Mouse (Mus musculus) right cerebral cortex, adult 18-20 months (tissue): ENCODE measurements around the gene B3gat3.
"Not testable (repeated sequence)": the region's sequence is repeated elsewhere in the genome, so short reads cannot be mapped to it uniquely, and the experiment has no call there.

Experiments
- DNase-seq: peaks from one replicate; pipeline ENCODE4 v3.0.0; 2022; ENCODE audit warnings: mixed read lengths

B3gat3 gene

GRCm38 (mm10) chr19:8920073-8920736, at the start of gene B3gat3:
B3gat3 (plus strand) TSS chr19:8920374.
- DNase-seq, result peak; percentile 96

GRCm38 (mm10) chr19:8870381-8870780, 49.8 kb upstream of the B3gat3 start:
- not testable (repeated sequence) for DNase-seq

GRCm38 (mm10) chr19:8870838-8871237, 49.3 kb upstream of the B3gat3 start:
- no peak for DNase-seq

DNA sequence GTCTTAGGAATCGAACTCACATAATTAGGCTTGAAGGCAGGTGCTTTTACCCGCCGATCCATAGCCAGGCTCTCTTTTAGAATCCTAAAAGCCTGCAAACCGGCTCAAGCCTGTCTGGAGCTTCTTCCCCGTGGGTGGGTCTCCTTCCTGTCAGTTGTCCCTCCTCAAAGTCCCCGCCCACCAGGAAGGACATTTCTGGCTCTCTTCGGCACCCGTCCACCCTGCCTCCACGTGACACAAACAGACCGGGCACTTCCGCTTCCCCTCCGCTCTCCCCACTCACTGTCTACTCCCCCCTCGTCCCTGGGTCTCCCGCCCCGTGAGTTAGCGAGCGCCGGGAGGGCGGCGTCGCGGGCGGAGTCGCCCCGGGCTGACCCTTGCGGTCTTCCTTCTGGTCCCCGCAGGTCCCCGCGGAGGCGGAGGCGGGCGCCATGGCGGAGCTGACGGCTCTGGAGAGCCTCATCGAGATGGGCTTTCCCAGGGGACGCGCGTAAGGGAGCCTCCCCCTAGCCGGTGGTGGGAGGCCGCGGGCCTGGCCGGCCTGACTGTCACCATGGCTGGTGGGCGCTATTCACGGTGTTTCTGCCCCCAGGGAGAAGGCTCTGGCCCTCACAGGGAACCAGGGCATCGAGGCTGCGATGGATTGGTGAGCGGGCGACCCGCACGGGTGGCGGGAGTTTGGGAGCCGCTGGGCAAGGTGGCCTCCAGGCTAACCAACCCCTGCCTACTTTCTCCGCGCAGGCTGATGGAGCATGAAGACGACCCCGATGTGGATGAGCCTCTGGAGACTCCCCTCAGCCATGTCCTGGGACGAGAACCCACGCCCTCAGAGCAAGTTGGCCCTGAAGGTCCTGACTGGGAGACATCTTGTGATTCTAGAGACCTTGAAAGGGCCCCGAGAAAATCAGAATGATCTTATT, 48.6 kb upstream of the B3gat3 start, which contains the start of gene Ubxn1:
Gene Ubxn1 (plus strand): TSS at position 230 of the 920 bp plus-strand sequence.
- peak; percentile 98 for DNase-seq

- DNase-seq, result no peak
Observed at GRCm38 (mm10) chr19:8872266-8872840, 47.8 kb upstream of the B3gat3 start.

- DNase-seq, result no peak
Observed at GRCm38 (mm10) chr19:8875031-8875430, 45.1 kb upstream of the B3gat3 start.

DNA sequence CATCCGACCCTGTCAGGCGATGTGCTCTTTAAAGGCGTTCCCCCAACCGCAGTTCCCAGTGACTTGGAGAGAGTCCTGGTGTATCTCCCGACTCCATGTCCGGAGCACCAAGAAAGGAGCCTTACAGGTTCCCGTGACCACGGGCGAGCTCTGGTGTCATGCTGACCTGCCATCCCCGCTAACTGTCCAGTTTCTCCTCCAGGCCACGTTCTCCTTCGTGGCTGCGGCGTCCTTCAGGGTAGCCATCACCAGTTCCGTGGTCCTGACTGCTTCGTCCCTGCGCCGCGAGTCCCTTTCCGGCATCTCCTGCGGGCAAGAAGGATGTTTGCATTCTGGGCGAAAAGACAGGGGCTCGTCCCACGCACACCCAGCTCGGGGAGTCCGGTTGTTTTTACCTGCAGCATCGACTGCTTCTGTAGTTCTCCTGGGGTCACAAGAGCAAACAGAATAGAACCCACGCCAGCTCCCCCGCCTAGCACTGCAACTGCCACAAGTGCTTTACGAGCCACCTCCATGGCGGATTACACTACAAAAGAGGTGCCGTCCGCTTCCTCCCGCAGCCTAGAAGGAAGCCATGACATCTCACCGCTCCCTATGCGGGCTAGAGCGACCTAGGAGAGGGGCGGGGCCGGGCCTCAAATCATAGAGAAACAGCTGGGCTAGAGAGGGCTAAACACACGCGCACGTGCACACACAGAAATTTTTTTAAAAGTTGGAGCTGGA, 39.7 kb upstream of the B3gat3 start, which contains the start of gene Uqcc3:
Gene Uqcc3 (minus strand): TSS at position 613 of the 723 bp plus-strand sequence.
- peak; percentile 92 for DNase-seq

- DNase-seq, result no peak
Observed at GRCm38 (mm10) chr19:8881034-8881392, 39.2 kb upstream of the B3gat3 start.

DNA sequence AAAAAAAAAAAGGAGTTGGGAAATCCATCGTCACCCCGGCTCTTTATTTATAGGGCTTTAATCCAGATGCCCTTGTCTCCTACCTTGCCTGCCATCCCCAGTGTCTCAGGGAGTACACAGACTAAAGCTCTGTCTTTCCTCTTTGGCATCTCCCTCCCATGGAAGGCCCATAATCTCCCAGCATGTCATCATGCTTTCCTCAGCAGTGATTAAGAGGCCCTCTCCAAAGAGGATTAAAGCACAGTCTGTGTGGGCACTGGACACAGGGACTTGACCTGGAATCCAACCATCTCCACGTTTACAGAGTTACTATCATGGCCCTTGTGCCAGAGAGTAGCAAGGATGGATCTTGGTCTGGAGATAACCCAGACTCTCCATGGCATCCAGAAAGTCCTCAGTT, 36.6 kb upstream of the B3gat3 start, which contains the start of the genes Lbhd1 and Gm49403:
Gene Lbhd1 (plus strand): TSS at position 117 of the 400 bp plus-strand sequence.
Gene Gm49403 (plus strand): TSS at position 315 of the 400 bp plus-strand sequence.
- no peak for DNase-seq

GRCm38 (mm10) chr19:8886916-8887584, 33.1 kb upstream of the B3gat3 start:
- no peak for DNase-seq

DNA sequence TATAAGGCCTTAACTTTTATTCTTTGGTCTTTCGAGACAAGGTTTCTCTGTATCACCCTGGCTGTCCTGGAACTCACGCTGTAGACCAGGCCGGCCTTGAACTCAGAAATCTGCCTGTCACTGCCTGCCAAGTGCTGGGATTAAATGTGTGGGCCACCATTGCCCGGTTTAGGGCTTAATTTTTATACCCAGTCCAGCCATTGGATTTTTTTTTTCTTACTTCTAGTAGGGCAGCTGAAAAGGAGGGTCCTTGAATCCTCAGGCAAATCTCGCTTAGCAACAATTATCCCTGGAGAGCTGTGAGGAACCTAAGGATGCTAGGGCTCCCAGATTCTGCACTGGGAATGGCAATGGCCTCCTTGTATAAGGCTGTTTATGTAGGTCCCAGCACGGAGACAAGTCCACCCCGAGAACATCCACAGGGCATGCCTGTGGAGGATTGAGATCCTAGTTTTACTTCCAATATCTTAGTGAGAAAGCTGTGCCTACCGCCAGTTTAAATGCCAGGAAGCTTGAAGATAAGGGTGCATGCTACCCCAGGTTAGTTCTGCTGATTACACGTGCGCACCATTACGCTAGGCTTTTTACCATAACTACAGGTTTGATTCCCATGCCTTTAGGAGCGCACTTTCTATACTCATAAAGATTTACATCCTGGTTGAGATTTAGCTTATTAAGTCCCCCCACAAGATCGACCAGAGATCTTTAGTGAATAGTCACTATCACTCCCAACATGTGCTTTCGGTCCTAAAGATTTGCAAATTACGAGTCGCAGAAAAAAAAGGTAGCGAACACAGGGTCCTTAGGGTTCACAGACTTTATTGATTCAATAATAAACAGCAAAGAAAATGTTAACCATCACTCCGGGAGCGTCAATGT, 32.4 kb upstream of the B3gat3 start:
- DNase-seq, result no peak

- DNase-seq, result peak; percentile 96
Observed at GRCm38 (mm10) chr19:8888511-8889385, 31.4 kb upstream of the B3gat3 start, which contains the start of the genes 1810009A15Rik and Gm49416. 1810009A15Rik (plus strand) TSS chr19:8888853. Gm49416 (plus strand) TSS chr19:8888926.

DNA sequence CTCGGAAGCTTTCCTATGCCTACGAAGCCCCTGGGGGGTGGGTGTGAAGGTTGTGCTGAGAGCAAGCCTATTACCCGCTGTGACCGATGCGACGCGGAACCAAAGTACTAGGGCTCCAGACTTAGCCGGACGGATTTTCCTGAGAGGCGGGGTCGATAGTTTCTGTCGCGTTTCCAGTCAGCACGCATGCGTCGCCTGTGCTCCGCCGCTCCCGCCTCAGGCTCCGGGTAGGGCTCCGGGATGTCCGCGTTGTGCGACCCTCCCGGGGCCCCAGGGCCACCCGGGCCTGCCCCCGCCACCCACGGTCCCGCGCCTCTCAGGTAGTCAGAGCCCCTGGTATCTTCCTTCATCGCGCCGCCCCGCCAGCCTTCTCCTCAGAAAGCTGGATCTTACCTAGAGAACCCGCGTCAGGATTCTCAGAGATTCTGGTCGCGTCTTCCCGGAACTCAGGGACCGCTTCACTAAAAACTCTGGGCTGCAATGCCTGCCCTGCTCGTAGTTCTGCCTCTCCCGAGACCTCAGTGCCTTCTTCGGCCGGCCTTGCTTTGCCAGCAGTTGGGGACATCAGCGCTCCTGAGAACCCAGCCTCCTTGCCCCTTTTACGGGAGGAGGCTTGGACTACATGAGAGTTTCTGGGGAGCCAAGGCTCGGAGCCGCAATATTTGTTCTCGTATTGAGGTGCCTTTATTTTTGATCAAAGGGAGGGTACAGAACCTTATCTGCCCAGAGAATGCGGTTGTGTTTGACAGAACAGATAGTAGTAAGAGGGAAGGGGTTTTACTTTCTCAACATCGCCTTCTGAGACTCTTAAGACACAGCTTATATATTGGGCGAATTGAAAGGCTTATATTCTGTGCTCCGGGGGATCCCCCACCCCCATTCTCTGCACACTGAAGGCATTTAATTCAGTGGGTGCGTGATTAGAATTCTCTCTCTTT, 27.1 kb upstream of the B3gat3 start, which contains the start of gene Ints5:
Gene Ints5 (plus strand): TSS at position 177 of the 938 bp plus-strand sequence.
- peak; percentile 86 for DNase-seq

DNA sequence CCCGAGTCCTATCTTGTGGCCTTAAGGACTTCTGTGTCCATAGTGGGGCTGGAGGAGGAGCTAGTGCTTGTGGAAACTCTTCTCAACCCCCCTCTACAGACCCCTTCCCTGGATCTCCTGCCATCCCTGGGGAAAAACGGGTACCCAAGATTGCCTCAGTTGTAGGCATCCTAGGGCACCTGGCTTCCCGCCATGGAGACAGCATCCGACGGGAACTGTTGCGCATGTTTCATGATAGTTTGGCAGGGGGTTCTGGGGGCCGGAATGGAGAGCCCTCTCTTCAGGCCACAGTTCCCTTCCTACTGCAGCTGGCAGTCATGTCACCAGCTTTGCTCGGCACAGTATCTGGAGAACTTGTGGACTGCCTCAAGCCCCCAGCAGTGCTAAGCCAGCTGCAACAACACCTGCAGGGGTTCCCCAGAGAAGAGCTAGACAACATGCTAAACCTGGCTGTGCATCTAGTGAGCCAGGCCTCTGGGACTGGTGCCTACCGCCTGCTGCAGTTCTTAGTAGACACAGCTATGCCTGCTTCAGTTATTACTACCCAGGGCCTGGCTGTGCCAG, 24.7 kb upstream of the B3gat3 start:
- DNase-seq, result no peak

DNA sequence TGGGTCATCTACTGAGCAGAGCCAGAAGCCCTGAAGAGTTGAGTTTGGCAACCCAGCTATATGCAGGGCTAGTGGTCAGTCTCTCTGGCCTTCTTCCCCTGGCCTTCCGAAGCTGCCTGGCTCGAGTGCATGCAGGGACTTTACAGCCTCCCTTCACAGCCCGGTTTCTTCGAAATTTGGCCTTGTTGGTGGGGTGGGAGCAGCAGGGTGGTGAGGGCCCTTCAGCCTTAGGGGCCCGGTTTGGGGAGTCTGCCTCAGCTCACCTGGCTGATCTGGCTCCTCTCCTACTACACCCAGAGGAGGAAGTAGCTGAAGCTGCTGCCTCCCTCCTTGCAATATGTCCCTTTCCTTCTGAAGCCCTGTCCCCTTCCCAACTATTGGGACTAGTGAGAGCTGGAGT, 23.9 kb upstream of the B3gat3 start:
- not testable (repeated sequence) for DNase-seq

GRCm38 (mm10) chr19:8897211-8897864, 22.8 kb upstream of the B3gat3 start:
- DNase-seq, result peak; percentile 30

GRCm38 (mm10) chr19:8897865-8898495, 22.2 kb upstream of the B3gat3 start, which contains the start of gene Ganab:
Ganab (plus strand) TSS chr19:8898071.
- DNase-seq, result peak; percentile 98
